Mouse (Mus musculus) small intestine, adult 2 months (tissue): ENCODE measurements around the gene Nek10. TPM values are rescaled to one million over a fixed set of nuclear protein-coding genes. Genes with fewer than 3 reads are reported as not detected.
"Not testable (repeated sequence)": the region's sequence is repeated elsewhere in the genome, so short reads cannot be mapped to it uniquely, and the experiment has no call there.

Source experiments
- H3K27ac ChIP-seq: fragments of 200-500 bp; 2 replicates; pipeline ENCODE4 v1.5.1; 2012; ENCODE audit warnings: low read depth, low read length, control low read depth, inconsistent platforms; ENCODE audit not compliant: insufficient read depth
- H3K27me3 ChIP-seq: fragments of 200-500 bp; 2 replicates; pipeline ENCODE4 v1.6.1; 2012; ENCODE audit warnings: mild to moderate bottlenecking, moderate library complexity, low read length, inconsistent platforms; ENCODE audit not compliant: control insufficient read depth, insufficient read depth
- H3K36me3 ChIP-seq: fragments of 200-500 bp; 2 replicates; pipeline ENCODE4 v1.6.1; 2012; ENCODE audit warnings: mild to moderate bottlenecking, low read length, control low read depth, inconsistent platforms; ENCODE audit not compliant: control insufficient read depth, insufficient read depth
- H3K4me1 ChIP-seq: fragments of 200-500 bp; 2 replicates; pipeline ENCODE4 v1.6.1; 2012; ENCODE audit warnings: low read length, inconsistent platforms, mixed read lengths; ENCODE audit not compliant: control insufficient read depth, insufficient read depth, insufficient read length
- H3K4me3 ChIP-seq: fragments of 200-500 bp; 2 replicates; pipeline ENCODE4 v1.5.1; 2012; ENCODE audit warnings: low read depth, mild to moderate bottlenecking, control low read depth, inconsistent platforms, low read length, moderate library complexity
- CTCF ChIP-seq: fragments of 200-500 bp; IDR thresholded peaks from 2 replicates; pipeline ENCODE4 v1.5.1; 2012; ENCODE audit warnings: low read depth, mild to moderate bottlenecking, control low read depth, inconsistent platforms, low read length, moderate library complexity, mixed read lengths; ENCODE audit not compliant: insufficient replicate concordance, insufficient read length; ENCODE audit errors: extremely low read depth
- POLR2A ChIP-seq: fragments of 200-500 bp; IDR thresholded peaks from 2 replicates; pipeline ENCODE4 v1.6.1; 2012; ENCODE audit warnings: low read depth, mild to moderate bottlenecking, control low read depth, inconsistent platforms, low read length, moderate library complexity
- whole genome bisulfite sequencing: fragments of 180-500 bp; shearing (Covaris S2); methylation state at CpG from one replicate; pipeline ENCODE4 v1.1.7; 2018; 5-methylcytosine and 5-hydroxymethylcytosine counted together
- polyA plus RNA-seq: library from polyadenylated mRNA; depleted of rRNA; stranded (reverse); fragments of >200 nt; gene quantifications from 2 replicates; pipeline ENCODE4 v1.2.3, GENCODE M21; 2012; rRNA removed

The Nek10 gene
- polyA plus RNA-seq, 1 experiment = not detected

GRCm38 (mm10) chr14:14991642-14992041, 188.4 kb downstream of the Nek10 start:
- no peak for TF ChIP-seq CTCF
- no peak for TF ChIP-seq POLR2A
- Histone ChIP-seq H3K36me3 (no peaks in the 10 kb centered on the region), H3K27me3 (no peaks in the 10 kb centered on the region), H3K4me3 (no peak overlapping the region), H3K27ac (no peak overlapping the region), H3K4me1 (no peaks in the 10 kb centered on the region)
- 77% methylated on average over 2 of the region's 2 CpGs for WGBS

DNA sequence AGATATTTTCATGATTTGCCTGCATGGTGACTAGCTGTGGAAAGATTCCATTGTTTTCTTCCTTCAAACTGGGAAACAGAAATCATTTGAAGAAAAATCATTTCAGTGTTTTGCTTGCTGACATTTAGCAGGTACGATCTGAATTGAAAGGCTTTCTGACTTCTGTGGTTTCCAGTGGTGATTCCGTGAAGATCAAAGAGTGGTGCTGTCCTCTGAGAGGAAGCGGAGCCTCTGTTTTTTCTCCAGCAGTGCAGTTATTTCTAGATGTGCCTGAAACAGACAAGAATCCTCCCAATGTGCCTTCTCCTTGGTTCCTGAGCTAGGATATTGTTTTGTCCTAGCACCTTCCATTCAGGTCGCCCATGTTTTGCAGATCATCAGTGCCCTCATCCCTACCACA, 208.2 kb downstream of the Nek10 start:
- WGBS = 77% methylated on average over 4 of the region's 4 CpGs
- TF ChIP-seq CTCF = no peak
- TF ChIP-seq POLR2A = no peak
- H3K4me3 ChIP-seq = no peak overlapping the region
- H3K36me3 ChIP-seq = no peaks in the 10 kb centered on the region
- H3K27me3 ChIP-seq = no peaks in the 10 kb centered on the region
- H3K4me1 ChIP-seq = no peaks in the 10 kb centered on the region
- no peak overlapping the region for H3K27ac ChIP-seq

DNA sequence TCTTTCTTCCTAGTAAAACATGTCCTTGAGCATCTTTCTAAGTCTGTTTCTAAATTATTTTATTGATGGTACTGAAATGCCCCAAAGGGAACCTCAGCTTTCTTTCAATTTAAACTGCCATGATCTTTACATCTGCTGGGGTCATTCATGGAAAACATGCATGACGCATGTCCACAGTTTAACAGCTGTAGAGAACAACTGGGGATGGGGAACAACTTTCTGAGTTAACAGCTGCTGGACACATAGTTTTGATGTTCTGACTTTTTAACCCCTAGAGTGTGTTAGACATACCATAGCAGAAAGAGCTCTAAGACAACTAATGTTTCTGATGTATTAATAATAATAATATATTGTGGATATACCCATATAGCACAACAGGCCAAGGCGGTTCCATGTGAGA, 211.6 kb downstream of the Nek10 start:
- no peak overlapping the region for H3K27ac ChIP-seq
- H3K4me3 ChIP-seq = no peak overlapping the region
- 83% methylated on average over 2 of the region's 2 CpGs for WGBS
- H3K4me1 ChIP-seq = no peaks in the 10 kb centered on the region
- TF ChIP-seq POLR2A (no peak), CTCF (no peak)
- no peaks in the 10 kb centered on the region for H3K27me3 ChIP-seq
- no peaks in the 10 kb centered on the region for H3K36me3 ChIP-seq

GRCm38 (mm10) chr14:15030626-15031025, 227.4 kb downstream of the Nek10 start:
- not testable (repeated sequence) for H3K27ac ChIP-seq, H3K36me3 ChIP-seq, H3K4me1 ChIP-seq, H3K27me3 ChIP-seq, H3K4me3 ChIP-seq
- WGBS = 88% methylated on average over 4 of the region's 4 CpGs

- H3K27ac ChIP-seq, H3K4me3 ChIP-seq, H3K36me3 ChIP-seq, H3K4me1 ChIP-seq, H3K27me3 ChIP-seq: not testable (repeated sequence)
- 84% methylated on average over 8 of the region's 8 CpGs for WGBS
Measured at GRCm38 (mm10) chr14:15034638-15035037, 231.4 kb downstream of the Nek10 start.

DNA sequence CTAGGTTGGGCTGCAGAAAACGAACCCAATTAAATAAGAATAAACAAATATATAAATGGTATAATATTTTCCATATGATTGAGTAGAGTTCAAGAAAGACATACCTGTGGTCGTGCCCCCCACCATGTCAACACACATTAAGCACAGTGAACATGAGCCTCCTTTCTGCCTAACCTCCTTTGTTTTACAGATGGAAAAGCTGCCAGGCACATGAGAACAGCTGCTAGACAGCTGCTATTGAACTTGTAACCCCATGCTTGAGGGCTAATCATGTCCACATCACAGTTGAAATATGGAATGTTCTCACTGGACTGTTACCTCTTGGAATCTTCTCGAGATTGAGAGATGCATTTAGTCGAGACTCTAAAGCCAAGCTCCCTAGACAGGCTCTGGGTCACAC, 245.0 kb downstream of the Nek10 start:
- H3K4me3 ChIP-seq = no peak overlapping the region
- H3K27ac ChIP-seq = no peak overlapping the region
- no peak for TF ChIP-seq POLR2A
- no peak for TF ChIP-seq CTCF
- no peaks in the 10 kb centered on the region for H3K27me3 ChIP-seq
- H3K4me1 ChIP-seq = no peaks in the 10 kb centered on the region
- WGBS = 61% methylated on average over 4 of the region's 4 CpGs
- no peaks in the 10 kb centered on the region for H3K36me3 ChIP-seq

- TF ChIP-seq CTCF (no peak), POLR2A (no peak)
- H3K36me3 ChIP-seq = no peaks in the 10 kb centered on the region
- H3K4me1 ChIP-seq = no peaks in the 10 kb centered on the region
- H3K4me3 ChIP-seq = no peak overlapping the region
- H3K27me3 ChIP-seq = no peaks in the 10 kb centered on the region
- WGBS = 53% methylated on average over 2 of the region's 2 CpGs
- no peak overlapping the region for H3K27ac ChIP-seq
Measured at GRCm38 (mm10) chr14:15061496-15061895, 258.3 kb downstream of the Nek10 start.

Other genes with a start within 250 kb of the Nek10 start
- 6.9 and 60.5 TPM in 2 replicates for gene Slc4a7, start 101.1 kb upstream of the Nek10 start, polyA plus RNA-seq